Mouse (Mus musculus) liver, embryonic 16.5 days (tissue): ENCODE measurements around the gene Nxph3. TPM values are rescaled to one million over a fixed set of nuclear protein-coding genes. Genes with fewer than 3 reads are reported as not detected.
A peak's percentile ranks its signal among the peaks of the same experiment; 100 is the strongest.

Source experiments
- ATAC-seq: fragments of 200-750 bp; cut with Nextera tagmentation; 2 replicates; pipeline ENCODE4 v1.8.0; 2017; ENCODE audit warnings: low read depth, mild to moderate bottlenecking, moderate number of reproducible peaks, moderate library complexity
- H3K27ac ChIP-seq: fragments of 300-500 bp; sonication (generic); 2 replicates; pipeline ENCODE4 v1.5.1; 2014; ENCODE audit warnings: mild to moderate bottlenecking, low read length
- H3K27me3 ChIP-seq: fragments of 300-500 bp; sonication (generic); 2 replicates; pipeline ENCODE4 v1.6.1; 2014; ENCODE audit warnings: low read depth, low read length, mixed read lengths; ENCODE audit not compliant: control insufficient read depth, insufficient read depth
- H3K36me3 ChIP-seq: fragments of 300-500 bp; sonication (generic); 2 replicates; pipeline ENCODE4 v1.6.1; 2014; ENCODE audit warnings: mild to moderate bottlenecking; ENCODE audit not compliant: control insufficient read depth, insufficient read depth
- H3K4me1 ChIP-seq: fragments of 300-500 bp; sonication (generic); 2 replicates; pipeline ENCODE4 v1.6.1; 2014; ENCODE audit warnings: low read depth, low read length, mixed read lengths; ENCODE audit not compliant: control insufficient read depth
- H3K4me2 ChIP-seq: fragments of 300-500 bp; sonication (generic); 2 replicates; pipeline ENCODE4 v1.6.1; 2014; ENCODE audit warnings: low read depth, low read length, mixed read lengths
- H3K4me3 ChIP-seq: fragments of 300-500 bp; sonication (generic); 2 replicates; pipeline ENCODE4 v1.5.1; 2014; ENCODE audit warnings: low read depth, mild to moderate bottlenecking, low read length
- H3K9ac ChIP-seq: fragments of 300-500 bp; sonication (generic); 2 replicates; pipeline ENCODE4 v1.6.1; 2014; ENCODE audit warnings: low read depth, low read length
- H3K9me3 ChIP-seq: fragments of 300-500 bp; sonication (generic); replicated peaks from 2 replicates; pipeline ENCODE4 v1.6.1; 2016; ENCODE audit warnings: low read length; ENCODE audit not compliant: control insufficient read depth
- WGBS: fragments of 180-500 bp; shearing (Covaris S2); extraction: QIAGEN DNeasy Blood & Tissue Kit; methylation state at CpG from one replicate; pipeline ENCODE4 v1.1.7; 2014; ENCODE audit not compliant: insufficient replicate concordance; 5-methylcytosine and 5-hydroxymethylcytosine counted together
- polyA plus RNA-seq: library from polyadenylated mRNA; unstranded; fragments of >200 nt; fragmentation: Nextera tagmentation; extraction: Ambion mirVana; gene quantifications from 2 replicates; pipeline ENCODE4 v1.2.1, GENCODE M21; 2015

The Nxph3 gene
- polyA plus RNA-seq = not detected in 2 replicates

DNA sequence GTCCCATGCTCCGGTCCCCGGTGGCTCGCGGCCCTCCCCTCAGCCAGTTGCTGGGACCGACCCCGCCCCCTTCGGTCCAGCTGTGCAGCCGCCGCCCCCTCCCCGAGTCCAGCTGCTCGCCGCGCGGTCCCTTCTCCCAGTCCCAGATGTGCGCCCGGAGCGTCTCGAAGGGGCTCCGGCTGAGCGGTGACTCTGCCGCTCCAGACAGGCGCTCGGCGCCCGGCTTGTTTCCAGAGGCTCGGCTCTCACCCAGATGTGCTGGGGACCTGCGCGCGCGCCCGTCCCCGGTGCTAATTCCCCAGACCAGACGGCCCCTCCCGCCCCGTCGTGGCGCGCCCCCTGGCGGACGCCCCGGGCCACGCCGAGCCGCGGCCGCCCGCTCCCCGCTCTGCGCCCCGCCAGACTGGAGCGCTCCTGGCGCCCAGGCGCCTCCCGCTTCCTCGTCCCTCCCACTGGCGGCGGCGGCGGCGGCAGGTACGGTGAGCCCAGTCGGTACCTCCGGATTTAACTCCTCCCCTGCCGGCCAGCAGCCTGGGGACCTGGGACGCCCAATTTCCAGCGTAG, at the start of gene Nxph3:
TSS of gene Nxph3 (minus strand) at position 273 of the 564 bp plus-strand sequence.
- H3K9me3 ChIP-seq = no peaks in the 10 kb centered on the region
- no peaks in the 10 kb centered on the region for H3K36me3 ChIP-seq
- peaks cover 5% of the 10 kb centered on the region for H3K4me1 ChIP-seq
- H3K27ac ChIP-seq = no peak within 1 kb of the TSS
- peak within 1 kb of the TSS; percentile 69 for H3K4me2 ChIP-seq
- peak within 1 kb of the TSS; percentile 52 for H3K4me3 ChIP-seq
- WGBS = under 1% methylated on average over 64 of the region's 66 CpGs
- peak; percentile 59 for ATAC-seq
- 0 out of 2 replicates have a peak within 1 kb of the TSS, but pooled peaks have one; percentile 9 for H3K9ac ChIP-seq
- peaks cover 66% of the 10 kb centered on the region for H3K27me3 ChIP-seq

DNA sequence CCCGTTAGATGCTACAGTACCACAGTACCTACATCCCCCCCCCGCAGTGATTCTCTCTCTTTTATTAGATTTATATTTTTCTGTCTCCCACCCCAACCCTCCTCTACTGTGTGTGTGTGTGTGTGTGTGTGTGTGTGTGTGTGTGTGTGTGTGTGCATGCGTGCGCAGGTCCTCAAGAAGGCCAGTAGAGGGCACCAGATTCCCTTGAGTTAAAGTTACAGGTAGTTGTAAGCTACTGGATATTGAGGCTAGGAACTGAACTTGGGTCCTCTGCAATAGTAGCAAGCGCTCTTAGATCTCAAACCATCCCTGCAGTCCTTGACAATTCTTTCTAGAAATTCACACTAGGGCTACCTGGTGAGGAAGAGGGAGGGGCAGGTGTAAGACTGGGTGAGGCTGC, 49.5 kb upstream of the Nxph3 start:
- no peak for ATAC-seq
- no peak overlapping the region for H3K9ac ChIP-seq
- no peak overlapping the region for H3K27ac ChIP-seq
- H3K36me3 ChIP-seq = no peaks in the 10 kb centered on the region
- no peak overlapping the region for H3K4me2 ChIP-seq
- H3K27me3 ChIP-seq = no peaks in the 10 kb centered on the region
- no peaks in the 10 kb centered on the region for H3K9me3 ChIP-seq
- no peak overlapping the region for H3K4me3 ChIP-seq
- WGBS = 75% methylated on average over 5 of the region's 5 CpGs
- H3K4me1 ChIP-seq = no peaks in the 10 kb centered on the region

DNA sequence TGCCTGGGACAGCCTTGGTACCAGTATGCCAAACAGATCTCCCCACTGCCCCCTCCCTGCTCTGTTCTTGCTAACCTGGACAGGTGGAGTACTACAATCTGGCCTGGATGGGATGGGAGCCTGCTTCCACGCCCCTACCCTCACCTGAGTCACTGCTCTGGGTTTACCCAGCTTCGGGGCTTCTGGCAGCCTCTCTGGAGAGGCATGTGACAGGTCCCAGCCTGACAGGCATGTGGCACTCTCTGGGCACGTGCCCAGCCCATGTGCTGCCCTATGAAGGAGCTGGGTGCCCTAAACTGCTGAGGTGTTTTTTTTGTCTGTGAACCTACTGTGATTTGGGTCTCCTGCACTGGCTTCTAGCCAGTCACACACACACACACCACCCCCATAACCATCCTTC, 46.4 kb upstream of the Nxph3 start:
- Histone ChIP-seq H3K4me2 (no peak overlapping the region), H3K27me3 (no peaks in the 10 kb centered on the region), H3K36me3 (no peaks in the 10 kb centered on the region), H3K4me3 (no peak overlapping the region), H3K9ac (no peak overlapping the region), H3K9me3 (no peaks in the 10 kb centered on the region), H3K27ac (no peak overlapping the region), H3K4me1 (no peaks in the 10 kb centered on the region)
- WGBS = 28% methylated on average over 3 of the region's 3 CpGs
- no peak for ATAC-seq

DNA sequence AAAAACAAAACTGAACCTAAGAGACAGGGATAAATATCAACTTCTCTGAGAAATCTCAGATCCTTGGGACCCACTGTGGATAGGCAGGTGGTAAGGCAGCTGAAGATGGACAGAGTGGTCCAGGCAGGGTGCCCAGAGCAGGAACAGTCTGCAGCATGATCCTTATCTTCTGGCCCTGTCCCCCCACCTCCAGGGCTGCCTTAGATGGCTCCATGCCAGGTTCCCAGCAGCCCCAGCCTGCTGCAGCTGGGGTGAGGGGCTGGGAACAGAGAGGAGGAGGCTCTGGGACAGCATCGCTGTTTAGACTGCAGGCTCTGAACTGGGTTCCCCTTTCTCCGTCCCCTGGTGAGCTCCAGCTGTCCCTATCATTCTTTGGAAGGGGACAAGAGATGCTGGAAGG, 45.4 kb upstream of the Nxph3 start:
- no peak for ATAC-seq
- H3K9me3 ChIP-seq = no peaks in the 10 kb centered on the region

GRCm38 (mm10) chr11:95557719-95558118, 43.3 kb upstream of the Nxph3 start:
- ATAC-seq = no peak
- H3K9me3 ChIP-seq = no peaks in the 10 kb centered on the region
- no peaks in the 10 kb centered on the region for H3K27me3 ChIP-seq
- no peaks in the 10 kb centered on the region for H3K36me3 ChIP-seq
- no peak overlapping the region for H3K9ac ChIP-seq
- H3K27ac ChIP-seq = no peak overlapping the region
- H3K4me1 ChIP-seq = no peaks in the 10 kb centered on the region
- 43% methylated on average over 6 of the region's 6 CpGs for WGBS
- no peak overlapping the region for H3K4me3 ChIP-seq
- H3K4me2 ChIP-seq = no peak overlapping the region

More for the DNA sequence above, 45.4 kb upstream of the Nxph3 start:
- Histone ChIP-seq H3K27me3 (no peaks in the 10 kb centered on the region), H3K4me3 (no peak overlapping the region), H3K9ac (no peak overlapping the region), H3K27ac (no peak overlapping the region), H3K4me2 (no peak overlapping the region), H3K36me3 (no peaks in the 10 kb centered on the region), H3K4me1 (no peaks in the 10 kb centered on the region)
- 62% methylated on average over 2 of the region's 2 CpGs for WGBS

DNA sequence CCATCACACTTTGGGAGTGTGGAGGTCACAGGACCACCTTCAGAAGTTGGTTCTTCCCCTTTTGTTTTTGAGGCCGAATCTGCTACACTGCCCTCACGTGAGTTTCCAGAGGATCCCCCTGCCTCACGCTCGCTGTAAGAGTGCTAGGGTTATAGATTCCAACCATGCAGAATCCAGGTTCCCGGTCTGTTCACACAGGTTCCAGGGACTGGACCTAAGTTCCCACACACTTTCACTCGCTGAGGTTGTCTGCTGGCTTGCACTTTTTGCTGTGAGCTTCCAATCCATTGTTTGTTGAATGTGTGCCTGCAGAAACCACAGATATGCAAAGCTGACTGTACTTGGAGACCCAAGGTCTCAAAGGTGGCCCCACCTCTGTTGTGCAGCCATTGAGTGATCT, 42.7 kb upstream of the Nxph3 start:
- Histone ChIP-seq H3K27me3 (no peaks in the 10 kb centered on the region), H3K9me3 (no peaks in the 10 kb centered on the region), H3K4me3 (no peak overlapping the region), H3K36me3 (no peaks in the 10 kb centered on the region), H3K9ac (no peak overlapping the region), H3K4me1 (no peaks in the 10 kb centered on the region), H3K4me2 (no peak overlapping the region), H3K27ac (no peak overlapping the region)
- ATAC-seq = no peak
- 48% methylated on average over 6 of the region's 6 CpGs for WGBS

DNA sequence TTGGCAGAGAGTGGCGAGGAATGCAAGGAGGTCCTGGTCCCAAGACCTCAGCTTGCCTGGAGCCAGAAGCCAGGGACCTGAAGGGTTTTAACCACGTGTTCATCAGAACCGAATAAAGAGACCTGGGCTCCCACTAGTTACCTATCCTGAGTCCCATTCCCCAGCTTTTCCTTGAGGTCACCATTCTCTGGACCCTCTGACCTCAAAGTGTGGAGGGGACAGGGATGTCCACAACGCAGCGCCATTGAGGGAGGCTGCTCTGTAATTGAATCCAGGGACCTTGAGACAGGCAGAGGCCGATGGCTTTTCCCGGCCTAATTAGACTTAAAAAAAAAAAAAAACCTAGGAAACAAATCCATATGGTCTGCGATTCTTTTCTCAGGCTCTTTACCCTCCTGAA, 40.9 kb upstream of the Nxph3 start:
- Histone ChIP-seq H3K4me1 (no peaks in the 10 kb centered on the region), H3K36me3 (no peaks in the 10 kb centered on the region), H3K27me3 (no peaks in the 10 kb centered on the region), H3K4me2 (no peak overlapping the region), H3K9me3 (no peaks in the 10 kb centered on the region), H3K4me3 (no peak overlapping the region), H3K9ac (no peak overlapping the region), H3K27ac (no peak overlapping the region)
- WGBS = 52% methylated on average over 8 of the region's 8 CpGs
- ATAC-seq = no peak

DNA sequence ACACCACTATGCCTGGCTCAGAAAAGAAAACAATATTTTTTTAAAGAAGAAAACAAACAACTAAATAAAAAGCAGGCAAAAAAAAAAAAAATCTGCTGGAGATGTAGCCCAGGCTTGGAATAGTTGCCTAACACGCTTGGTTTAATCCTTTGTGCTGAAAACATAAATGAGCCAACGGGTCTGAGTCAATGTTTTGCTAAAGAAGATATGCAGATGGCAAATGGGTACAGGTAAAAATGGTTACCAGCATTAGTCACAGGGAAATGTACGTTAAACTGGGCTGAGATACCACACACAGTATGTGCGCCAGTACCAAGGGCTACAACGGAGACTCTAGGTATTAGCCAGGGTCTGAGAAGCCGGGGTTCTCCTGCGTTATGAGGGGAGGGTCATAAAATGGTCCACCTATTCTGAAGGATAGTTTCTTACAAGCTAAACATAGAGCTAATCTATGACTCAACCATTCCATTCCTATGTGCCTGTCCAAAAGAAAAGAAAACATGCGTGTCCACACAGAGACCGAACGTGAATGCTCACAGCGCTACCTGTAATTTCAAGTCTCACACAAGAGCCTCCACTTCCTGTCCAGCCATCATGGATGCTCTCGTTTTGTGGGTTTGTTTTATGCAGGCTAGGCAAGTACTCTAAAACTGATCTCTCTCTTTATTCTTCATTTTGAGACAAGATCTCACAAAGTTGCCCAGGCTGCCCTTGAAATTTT, 36.1 kb upstream of the Nxph3 start:
- Histone ChIP-seq H3K9me3 (no peaks in the 10 kb centered on the region), H3K4me1 (no peaks in the 10 kb centered on the region), H3K27me3 (no peaks in the 10 kb centered on the region), H3K27ac (no peak overlapping the region), H3K36me3 (no peaks in the 10 kb centered on the region), H3K4me3 (no peak overlapping the region), H3K4me2 (no peak overlapping the region), H3K9ac (no peak overlapping the region)
- ATAC-seq = no peak
- WGBS = 64% methylated on average over 12 of the region's 12 CpGs

DNA sequence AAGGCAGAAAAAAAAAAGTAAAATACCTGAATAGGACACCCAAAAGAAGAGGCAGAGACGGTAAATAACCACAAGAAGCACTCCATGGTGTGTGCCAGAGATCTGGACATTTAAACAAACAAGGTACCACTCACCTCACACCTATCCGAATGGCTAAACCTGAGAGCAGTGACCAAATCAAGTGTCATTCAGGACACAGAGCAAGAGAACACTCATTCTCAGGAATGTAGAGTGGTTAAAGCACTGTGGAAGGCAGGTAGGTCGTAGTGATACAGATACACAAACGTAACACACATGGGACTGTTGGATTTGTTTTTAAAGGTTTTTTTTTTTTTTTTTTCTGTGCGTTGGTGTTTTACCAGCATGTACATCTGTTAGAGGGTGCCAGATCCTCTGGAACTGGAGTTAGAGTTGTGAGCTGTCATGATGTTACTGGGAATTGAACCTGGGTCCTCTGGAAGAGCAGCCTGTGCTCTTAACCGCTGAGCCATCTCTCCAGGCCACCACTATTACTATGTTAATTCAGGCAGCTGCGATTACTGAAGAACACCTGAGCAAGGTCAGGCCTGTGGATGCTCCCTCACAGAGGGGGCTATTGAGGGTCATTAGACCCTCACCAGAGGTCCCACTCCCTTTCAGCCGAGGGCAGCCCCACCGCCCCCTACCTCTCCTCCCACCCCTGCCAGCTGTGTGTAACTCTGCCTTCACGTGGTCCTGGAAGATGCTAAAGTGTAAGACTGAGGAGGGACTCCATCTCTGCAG, 31.8 kb upstream of the Nxph3 start:
- no peaks in the 10 kb centered on the region for H3K36me3 ChIP-seq
- no peaks in the 10 kb centered on the region for H3K4me1 ChIP-seq
- H3K4me3 ChIP-seq = no peak overlapping the region
- no peak overlapping the region for H3K4me2 ChIP-seq
- no peaks in the 10 kb centered on the region for H3K9me3 ChIP-seq
- no peak for ATAC-seq
- WGBS = 63% methylated on average over 10 of the region's 10 CpGs
- H3K9ac ChIP-seq = no peak overlapping the region
- H3K27ac ChIP-seq = no peak overlapping the region
- no peaks in the 10 kb centered on the region; the same call in none of the 2 replicates for H3K27me3 ChIP-seq
